Mouse (Mus musculus): ENCODE data around the gene Gm20379.

- no peak for TF ChIP-seq CTCF (IDR thresholded peaks at IDR 0.05; ENCODE audit: low read depth, low read length)
- no peak for TF ChIP-seq GATA1 (IDR thresholded peaks at IDR 0.05; ENCODE audit: borderline replicate concordance, low read length)
Measured at GRCm38 (mm10) chr13:92275292-92275691, 30.5 kb upstream of the Gm20379 start.

All from G1E (cell line).